Mouse (Mus musculus): ENCODE measurements at regions not wholly inside any gene's neighbourhood (a gene's known extent, or its start where the extent isn't known, plus 50 kb on each side); places are given as distances from the start of the nearest gene placed in this dataset.
A peak's percentile ranks its signal among the peaks of the same experiment; 100 is the strongest.
"Not testable (repeated sequence)": the region's sequence is repeated elsewhere in the genome, so short reads cannot be mapped to it uniquely, and the experiment has no call there.

DNA sequence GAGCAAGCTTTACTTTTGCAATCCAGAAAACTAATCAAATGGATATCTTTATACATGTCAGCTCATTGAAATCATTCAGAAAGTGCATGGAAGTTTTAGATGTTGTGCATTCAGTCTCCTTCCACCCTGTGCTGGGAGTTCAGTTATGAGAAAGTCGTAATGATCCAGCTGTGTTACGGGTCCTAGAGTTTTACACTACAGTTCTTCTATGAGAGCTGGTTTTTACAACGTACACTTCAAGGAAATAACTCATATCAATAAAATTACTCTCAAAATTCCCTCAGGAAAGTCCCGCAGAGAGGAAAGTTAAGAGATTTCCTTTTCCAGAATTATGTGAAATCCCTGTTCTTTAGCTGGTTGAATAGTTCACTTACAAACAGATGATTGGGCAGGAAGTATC lies 418.1 kb upstream of the Slc10a2 start:
- DNase-seq: no peak

DNA sequence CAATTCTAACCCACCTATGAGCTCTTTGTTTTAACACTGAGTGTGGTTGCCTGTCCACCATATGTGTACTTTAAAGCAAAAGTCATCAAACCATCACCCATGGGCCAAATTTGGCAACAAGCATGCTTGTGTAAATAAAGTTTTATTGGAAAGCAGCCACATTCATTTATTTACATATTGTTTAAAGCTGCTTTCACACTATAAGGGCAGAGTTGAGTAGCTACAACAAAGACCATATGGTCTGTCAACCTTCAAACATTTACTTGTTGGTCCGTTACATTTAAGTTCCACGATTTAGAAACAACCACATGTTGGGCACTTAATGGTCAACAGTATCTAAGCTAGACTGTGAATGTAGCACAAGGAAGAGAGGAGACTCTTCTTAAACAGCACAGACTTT lies 390.7 kb upstream of the Slc10a2 start:
- no peak for DNase-seq

DNA sequence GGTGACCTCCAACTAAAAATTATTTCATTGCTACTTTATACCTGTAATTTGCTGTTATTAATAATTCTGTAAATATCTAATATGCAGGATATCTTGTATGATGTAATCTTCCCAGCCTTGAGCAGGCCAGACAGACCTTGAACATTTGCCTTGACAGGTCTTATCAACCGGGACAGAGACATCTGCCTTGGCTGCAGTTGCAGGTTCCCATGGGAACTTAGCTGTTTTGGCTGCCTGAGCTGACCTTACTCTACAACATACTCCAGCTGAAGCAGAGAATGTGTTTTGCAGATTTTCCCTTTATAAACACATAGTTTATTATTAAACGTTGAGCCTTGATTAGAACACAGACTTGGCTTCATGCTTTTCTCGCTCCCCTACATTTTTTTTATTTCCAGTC lies 385.3 kb upstream of the Slc10a2 start:
- peak; percentile 75 for DNase-seq

GRCm38 (mm10) chr8:5482938-5483337 lies 377.8 kb upstream of the Slc10a2 start:
- no peak for DNase-seq

- peak; percentile 15 for DNase-seq
Measured at GRCm38 (mm10) chr8:5472999-5473398, 367.8 kb upstream of the Slc10a2 start.

DNA sequence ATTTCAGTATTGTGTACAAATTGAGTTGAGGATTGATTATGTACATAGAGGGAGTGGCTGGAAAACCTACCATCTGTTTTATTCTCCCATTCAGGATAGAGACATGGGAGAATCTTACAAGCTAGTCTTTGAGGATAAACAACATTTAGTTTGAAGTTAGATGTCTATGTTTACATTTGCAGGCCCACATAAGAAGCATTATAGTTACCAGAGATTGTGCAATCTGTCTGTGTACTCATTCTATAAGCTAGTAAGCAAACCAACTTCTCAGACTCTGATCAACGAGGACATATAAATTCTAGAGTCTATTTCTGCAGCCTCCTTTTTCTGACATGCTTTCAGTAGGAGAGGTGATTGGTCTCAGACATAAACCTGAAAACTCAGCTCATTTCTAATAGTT lies 367.4 kb upstream of the Slc10a2 start:
- no peak for DNase-seq

DNA sequence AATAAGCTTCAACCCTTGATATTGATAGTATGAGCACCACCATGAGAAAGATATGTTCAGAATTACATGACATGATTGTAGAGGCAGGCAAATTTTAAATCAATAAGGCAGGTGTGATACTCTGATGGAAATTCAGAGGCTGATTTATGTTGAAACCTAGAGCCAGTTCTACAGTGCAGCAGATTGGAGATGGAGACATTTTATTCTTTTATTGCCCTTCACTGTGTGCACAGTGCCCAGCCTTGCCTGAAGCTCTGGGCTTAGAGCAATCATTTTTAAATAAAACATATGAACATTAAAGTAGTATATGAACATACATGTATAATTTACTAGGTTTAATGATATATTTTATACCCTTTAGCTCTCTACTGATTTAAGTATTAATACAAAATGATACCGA lies 352.5 kb upstream of the Slc10a2 start:
- no peak for DNase-seq

DNA sequence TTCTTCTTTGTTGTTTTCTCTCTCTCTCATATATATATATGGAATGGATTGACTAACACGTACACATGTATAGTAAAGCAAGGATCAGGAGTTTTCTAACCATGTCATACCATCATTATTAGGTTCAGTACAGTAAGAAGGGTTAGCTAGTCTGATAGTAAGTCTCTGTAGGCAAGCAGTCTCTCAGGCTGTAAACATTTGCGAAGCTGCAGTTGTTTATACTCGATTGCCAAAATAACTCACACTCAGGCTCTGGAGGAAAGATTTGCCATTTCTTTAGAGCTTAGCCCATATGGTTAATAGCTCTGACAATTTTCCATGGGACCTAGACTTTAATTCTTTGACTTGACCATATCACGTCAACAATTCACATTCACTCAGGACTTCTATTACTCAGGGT lies 348.3 kb upstream of the Slc10a2 start:
- no peak for DNase-seq

DNA sequence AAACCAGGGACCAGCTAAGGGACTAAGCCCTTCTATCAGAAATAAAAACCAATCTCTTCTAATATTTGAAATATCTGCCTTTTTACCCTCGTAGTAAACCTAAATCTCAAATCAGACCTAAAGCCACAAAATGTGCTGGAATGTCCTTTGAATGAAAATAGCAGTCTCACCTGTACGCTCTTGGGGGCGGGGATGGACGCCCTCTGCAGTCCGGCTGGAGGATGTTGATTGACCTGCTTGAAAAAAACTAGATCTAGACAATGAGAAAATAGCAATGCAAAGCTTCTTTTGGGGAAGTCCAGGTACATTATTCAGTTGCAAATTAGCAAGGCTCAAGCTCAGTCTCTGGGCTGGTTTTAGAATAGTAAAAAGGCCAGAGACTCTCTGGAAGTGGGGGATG lies 337.1 kb upstream of the Slc10a2 start:
- DNase-seq: not testable (repeated sequence)

- DNase-seq: not testable (repeated sequence)
Measured at GRCm38 (mm10) chr8:5440404-5440803, 335.3 kb upstream of the Slc10a2 start.

GRCm38 (mm10) chr8:5439054-5439453 lies 333.9 kb upstream of the Slc10a2 start:
- no peak for DNase-seq

- peak; percentile 68 for DNase-seq
Measured at GRCm38 (mm10) chr8:5428303-5428971, 323.3 kb upstream of the Slc10a2 start.

DNA sequence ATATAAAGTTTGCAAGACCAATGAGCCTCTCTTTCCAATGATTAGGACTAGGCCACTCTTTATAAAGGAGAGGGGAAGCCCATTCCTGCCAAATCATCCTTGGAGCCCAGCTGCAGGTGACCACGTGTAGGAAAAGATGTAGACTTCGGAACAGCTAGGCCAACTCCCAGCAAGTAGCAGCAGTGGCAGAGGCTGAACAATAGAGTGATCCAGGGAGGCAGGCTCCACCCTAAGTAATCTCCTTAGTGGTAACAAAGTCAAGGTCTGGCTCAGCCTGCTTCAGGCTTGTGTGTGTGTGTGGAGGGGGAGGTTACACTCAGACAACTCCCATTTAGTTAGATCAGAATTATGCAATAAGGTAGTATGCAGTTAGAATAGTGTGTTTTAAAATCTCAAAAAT lies 311.7 kb upstream of the Slc10a2 start:
- not testable (repeated sequence) for DNase-seq

- DNase-seq: no peak
Measured at GRCm38 (mm10) chr8:5384851-5385250, 279.7 kb upstream of the Slc10a2 start.

- DNase-seq: no peak
Measured at GRCm38 (mm10) chr8:5378001-5378400, 272.9 kb upstream of the Slc10a2 start.

- DNase-seq: no peak
Measured at GRCm38 (mm10) chr8:5339953-5340352, 234.8 kb upstream of the Slc10a2 start.

DNA sequence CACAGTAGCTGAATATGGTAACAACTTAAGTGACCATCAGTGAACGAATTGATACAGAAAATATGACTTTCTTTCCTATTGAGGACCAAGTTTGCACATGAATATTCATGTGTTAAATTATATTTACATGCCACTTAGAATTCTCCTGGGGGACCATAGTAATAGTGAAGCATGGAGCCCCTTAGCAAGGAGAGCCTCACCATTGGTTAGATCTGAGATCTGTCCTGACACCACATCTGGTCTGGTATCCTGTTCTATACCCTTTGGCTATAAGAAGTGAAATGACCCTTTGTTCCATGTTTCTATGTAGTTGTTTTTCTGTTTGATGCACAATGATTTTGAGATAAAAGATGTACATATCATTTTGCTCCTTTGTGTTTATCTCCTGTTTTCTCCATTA lies 209.4 kb upstream of the Slc10a2 start:
- no peak for DNase-seq

DNA sequence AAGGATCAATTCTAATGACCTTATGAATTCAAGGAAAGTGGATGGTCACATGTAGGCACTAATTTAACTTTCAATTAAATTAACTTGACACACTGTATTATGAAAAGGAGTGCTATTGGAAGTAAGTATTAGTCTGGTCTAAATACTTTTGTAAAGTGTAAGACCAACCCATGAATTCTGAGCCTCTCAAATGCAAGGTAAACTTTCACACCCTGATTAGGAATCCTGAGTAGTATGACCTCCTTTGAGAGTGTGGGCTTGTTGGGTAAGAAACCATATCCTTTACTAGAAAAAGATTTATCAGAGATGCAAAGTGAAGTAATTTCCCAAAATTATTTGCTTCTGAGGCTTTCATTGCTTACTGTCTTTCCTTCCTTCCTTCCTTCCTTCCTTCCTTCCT lies 194.8 kb upstream of the Slc10a2 start:
- DNase-seq: no peak

DNA sequence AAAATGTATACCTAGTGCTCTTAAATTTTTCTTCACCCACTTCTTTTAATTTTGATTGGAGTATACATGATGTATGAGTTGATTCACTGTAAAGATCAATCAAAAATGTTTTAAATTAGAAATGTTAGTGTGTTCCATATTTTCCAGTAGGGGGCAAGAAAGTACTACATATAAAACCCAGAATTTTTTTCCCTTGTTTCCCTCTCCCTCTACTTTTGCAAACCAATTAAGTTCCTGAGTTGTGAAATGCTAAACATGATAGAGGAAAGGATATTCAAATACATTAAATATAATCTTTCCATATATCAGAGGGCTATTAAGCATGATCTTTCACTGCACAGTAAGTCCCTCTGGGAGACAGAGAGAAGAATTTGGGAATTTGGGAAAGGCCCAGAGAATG lies 192.0 kb upstream of the Slc10a2 start:
- no peak for DNase-seq

GRCm38 (mm10) chr8:5285708-5286161 lies 180.6 kb upstream of the Slc10a2 start:
- no peak for DNase-seq

DNA sequence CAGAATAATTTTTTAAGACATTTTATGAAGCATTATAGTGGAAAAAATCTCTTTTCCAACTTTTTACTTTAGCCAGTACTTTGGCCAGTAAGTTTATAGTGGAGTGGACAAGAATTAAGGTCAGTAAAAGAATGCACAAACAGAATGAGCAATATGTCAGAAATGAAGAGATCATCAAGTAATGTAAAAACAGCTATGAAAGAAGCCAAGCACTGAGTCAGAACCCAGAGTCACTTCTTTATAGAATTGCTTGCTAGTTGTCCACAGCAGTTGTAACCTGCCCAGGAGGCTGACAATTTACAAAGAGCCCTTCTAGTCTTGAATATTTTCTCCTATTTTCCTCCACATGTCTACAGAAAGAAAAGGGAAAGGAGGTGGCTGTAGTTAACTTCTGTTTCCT lies 178.6 kb upstream of the Slc10a2 start:
- DNase-seq: no peak

DNA sequence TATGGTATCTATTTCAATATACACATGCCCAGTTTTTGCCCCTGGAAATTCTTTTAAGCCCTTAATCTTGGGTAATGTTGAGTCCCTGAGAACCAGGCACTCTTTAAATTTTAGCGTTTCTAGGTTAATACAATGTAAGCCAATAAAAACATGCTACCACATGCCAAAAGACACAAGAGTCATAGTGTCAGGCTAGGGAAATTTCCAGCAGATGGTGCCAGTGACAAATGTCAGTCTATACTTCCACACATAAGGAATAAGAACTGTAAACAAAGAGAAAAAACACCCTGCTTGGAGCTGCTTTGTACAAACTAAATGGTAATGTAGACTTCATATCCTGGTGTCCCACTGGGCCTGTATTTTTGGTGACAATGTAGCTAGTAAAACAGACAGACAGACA lies 157.2 kb upstream of the Slc10a2 start:
- DNase-seq: no peak

DNA sequence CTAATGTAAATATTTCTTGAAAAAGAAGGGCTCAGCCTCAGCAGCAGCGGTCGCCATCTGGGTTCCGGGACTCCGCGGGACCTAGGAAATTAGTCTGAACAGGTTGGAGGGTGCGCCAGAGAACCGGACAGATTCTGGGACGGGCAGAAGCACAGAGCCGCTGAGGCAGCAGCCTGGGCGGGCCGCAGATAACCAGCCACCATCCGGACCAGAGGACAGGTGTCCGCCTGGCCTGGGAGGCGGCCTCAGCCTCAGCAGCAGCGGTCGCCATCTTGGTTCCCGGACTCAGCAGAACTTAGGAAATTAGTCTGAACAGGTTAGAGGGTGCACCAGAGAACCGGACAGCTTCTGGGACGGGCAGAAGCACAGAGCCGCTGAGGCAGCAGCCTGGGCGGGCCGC lies 136.7 kb upstream of the Slc10a2 start:
- DNase-seq: peak; percentile 22
